Mouse (Mus musculus) bone marrow macrophage, adult 2 months (primary cell): ENCODE data around the gene BC029722.

Experiments
- CTCF ChIP-seq: IDR thresholded peaks from 2 replicates; pipeline ENCODE4 v1.5.1; 2012; ENCODE audit warnings: low read depth, mild to moderate bottlenecking, low read length, moderate library complexity
- POLR2A ChIP-seq: IDR thresholded peaks from 2 replicates; pipeline ENCODE4 v1.6.1; 2012; ENCODE audit warnings: mild to moderate bottlenecking, low read depth, low read length, borderline replicate concordance

DNA sequence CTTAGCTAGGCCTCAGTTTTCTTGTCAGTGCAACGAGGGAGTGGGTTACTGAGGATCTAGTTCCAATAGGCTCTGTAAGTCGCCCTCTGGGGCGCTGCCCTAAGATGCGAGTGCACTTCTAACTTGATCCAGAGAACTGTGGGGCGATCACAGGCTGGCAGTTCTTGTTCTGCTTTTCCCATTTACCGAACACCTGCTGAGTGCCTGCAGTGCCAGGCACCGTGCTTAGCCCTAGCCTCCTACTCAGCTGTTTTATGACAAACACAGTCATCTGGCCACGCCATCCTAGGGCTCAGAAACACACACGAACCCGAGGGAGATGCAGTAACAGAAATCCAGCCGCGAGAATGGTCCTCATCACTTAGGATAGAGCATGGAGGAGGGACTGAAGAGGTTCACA lies 26.3 kb downstream of the BC029722 start:
- no peak for TF ChIP-seq CTCF
- no peak for TF ChIP-seq POLR2A
